Mouse (Mus musculus): ENCODE results near the gene Gm37240.

GRCm38 (mm10) chr3:84658017-84658416, 1229.3 kb downstream of the Gm37240 start:
- peak; percentile 30 for TF ChIP-seq CTCF (IDR thresholded peaks at IDR 0.05; ENCODE audit: low read depth)
- TF ChIP-seq EP300 (optimal IDR thresholded peaks at IDR 0.05) = no peak
